Mouse (Mus musculus): Measurements from ENCODE around the gene 4833439L19Rik. TPM values are rescaled to one million over a fixed set of nuclear protein-coding genes. Genes with fewer than 3 reads are reported as not detected.

The 4833439L19Rik gene
- polyA plus RNA-seq, 1 experiment from 2014 or later = 200 TPM

DNA sequence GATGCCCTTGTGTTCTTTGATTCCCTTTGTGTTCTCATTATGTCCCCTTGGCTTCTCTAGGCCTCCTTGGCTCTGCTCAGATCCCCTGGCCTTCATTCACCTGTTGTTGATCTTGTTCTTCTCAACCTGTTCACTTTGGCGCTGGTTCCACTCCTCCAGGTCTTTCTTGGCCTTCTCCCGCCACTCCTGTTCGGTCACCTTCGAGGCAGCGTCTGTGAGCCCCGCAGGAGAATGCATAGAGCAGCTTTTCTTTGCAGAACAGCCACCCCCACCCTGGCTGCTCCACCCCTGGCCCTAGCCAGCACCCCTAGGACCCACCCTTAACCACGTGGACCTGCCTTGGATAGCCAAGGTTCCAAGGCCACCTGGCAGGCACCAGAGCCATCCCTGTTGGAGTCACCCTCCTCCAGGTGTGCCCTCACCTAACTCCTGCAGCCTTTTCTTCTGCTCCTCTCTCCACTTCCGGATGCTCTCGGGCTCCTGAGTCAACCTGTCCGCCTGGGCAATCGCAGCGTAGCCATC lies 33.4 kb upstream of the 4833439L19Rik start:
- WGBS = 91% methylated on average over 12 of the region's 12 CpGs
- H3K4me3 ChIP-seq = no peak overlapping the region
- no peak overlapping the region for H3K27ac ChIP-seq (replicated peaks)
- 0 out of 2 replicates have a peak, but pooled peaks cover 8% of the 10 kb centered on the region for H3K4me1 ChIP-seq
- peaks cover 40% of the 10 kb centered on the region for H3K36me3 ChIP-seq (replicated peaks)
- DNase-seq (ENCODE audit: low spot score) = no peak
- H3K9me3 ChIP-seq = no peaks in the 10 kb centered on the region
- no peaks in the 10 kb centered on the region for H3K27me3 ChIP-seq (replicated peaks; ENCODE audit: low read depth, poor library complexity, severe bottlenecking)

DNA sequence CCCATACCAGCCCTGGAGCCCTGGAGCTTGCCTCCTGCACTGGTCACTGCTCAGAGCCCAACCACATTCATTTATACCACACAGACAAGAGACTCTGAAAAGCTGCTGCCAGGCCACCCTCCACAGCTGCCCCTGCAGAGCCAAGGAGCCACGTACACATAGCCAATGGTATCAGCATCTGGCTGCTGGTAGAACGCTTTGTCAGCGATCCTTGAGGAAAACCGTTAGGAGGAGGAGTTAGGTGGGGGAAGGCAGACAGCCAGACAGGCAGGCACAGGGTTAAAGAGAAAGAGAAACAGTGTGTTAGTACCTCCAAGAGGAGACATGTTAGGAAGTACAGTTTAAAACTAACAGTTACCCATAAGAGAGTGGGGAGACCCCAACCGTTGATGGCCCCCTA lies 31.6 kb upstream of the 4833439L19Rik start:
- DNase-seq (ENCODE audit: low spot score) = no peak
- H3K4me1 ChIP-seq = peaks cover 8% of the 10 kb centered on the region; the same call in 1 of the 2 replicates
- no peak overlapping the region for H3K4me3 ChIP-seq
- H3K27ac ChIP-seq (replicated peaks) = no peak overlapping the region
- 67% methylated on average over 5 of the region's 5 CpGs for WGBS
- no peaks in the 10 kb centered on the region for H3K9me3 ChIP-seq
- no peaks in the 10 kb centered on the region for H3K27me3 ChIP-seq (replicated peaks; ENCODE audit: low read depth, poor library complexity, severe bottlenecking)
- H3K36me3 ChIP-seq (replicated peaks) = peaks cover 49% of the 10 kb centered on the region

DNA sequence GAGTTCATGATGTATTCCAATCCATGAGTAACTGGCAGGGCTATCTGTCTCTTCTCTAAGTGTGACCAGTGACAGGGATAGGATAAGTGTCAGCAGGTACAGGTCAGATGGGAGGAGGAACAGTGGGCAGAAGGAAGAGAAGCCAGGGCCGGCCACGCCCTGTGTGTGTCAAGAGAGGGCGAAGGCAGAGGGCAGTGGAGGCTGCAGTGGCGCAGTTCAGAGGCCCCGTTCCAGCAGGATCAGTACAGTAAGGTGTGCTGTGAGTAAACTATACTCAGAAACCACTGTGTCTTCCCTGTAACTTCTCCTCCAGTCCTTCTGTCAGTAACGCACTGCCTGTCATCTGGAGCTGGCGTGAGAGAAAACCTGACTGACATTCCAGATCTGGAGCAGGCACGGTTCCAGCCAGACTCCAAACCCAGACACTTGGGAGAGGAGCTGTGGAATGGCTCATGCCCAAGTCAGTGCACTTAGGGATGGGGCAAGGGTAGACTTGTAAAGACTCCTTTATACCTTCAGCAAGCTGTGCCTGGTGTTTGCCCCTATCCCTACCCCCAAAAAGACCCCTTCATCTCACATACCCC lies 31.0 kb upstream of the 4833439L19Rik start:
- no peak overlapping the region for H3K4me3 ChIP-seq
- H3K4me1 ChIP-seq = peaks cover 14% of the 10 kb centered on the region
- H3K9me3 ChIP-seq = no peaks in the 10 kb centered on the region
- no peaks in the 10 kb centered on the region for H3K27me3 ChIP-seq (replicated peaks; ENCODE audit: low read depth, poor library complexity, severe bottlenecking)
- DNase-seq (ENCODE audit: low spot score) = no peak
- H3K27ac ChIP-seq (replicated peaks) = no peak overlapping the region
- peaks cover 50% of the 10 kb centered on the region for H3K36me3 ChIP-seq (replicated peaks)
- 85% methylated on average over 8 of the region's 8 CpGs for WGBS

DNA sequence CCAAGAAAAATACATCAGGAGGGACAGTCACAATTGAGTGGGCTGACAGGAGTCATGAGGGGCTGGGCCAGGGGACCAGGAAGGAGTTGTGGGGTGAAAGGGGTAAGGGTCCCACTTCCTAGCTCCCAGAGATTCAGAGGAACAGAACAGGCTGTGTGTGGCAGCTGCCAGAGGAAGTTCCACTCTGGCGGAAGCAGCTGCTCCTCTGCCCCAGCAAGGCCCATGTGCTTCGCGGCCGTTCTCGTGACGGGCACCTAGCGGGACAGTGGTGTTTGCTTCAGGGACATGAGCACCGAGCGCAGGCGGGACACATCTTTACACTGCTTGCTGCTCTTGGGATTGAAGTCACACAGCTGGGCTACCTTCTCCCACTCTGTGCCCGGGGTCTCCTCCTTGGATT lies 28.4 kb upstream of the 4833439L19Rik start:
- H3K4me1 ChIP-seq = peaks cover 29% of the 10 kb centered on the region

DNA sequence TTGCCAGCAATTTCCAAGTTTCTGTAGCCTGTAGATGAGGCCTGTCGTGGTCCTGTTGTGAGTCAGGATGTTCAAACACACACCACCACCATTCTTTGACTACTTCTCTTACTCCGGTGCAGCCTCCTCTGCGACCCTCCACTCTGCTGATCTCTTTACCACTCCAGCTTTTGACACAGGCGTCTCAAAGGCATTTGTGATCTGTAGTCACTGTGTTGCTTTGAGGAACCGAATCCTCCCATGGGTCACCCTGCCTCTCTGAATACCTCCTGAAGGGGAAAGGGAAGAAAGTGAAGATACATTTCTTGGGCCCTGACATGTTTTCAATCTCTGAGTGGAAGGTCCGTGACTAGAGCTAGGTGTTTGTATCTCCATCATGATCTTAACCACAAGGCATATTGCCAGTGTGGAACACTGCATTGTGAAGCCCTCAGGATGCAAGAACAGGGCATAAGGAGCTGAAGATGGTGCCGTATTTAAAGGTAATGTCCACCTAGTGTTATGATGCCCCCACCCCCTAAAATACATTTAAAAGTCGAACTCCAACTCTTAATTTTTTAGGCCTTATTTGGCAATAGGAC lies 26.6 kb upstream of the 4833439L19Rik start:
- peaks cover 30% of the 10 kb centered on the region for H3K4me1 ChIP-seq
- 92% methylated on average over 8 of the region's 8 CpGs for WGBS
- no peak for DNase-seq (ENCODE audit: low spot score)
- peak overlapping the region; percentile 94 for H3K4me3 ChIP-seq
- no peaks in the 10 kb centered on the region for H3K27me3 ChIP-seq (replicated peaks; ENCODE audit: low read depth, poor library complexity, severe bottlenecking)
- no peak overlapping the region for H3K27ac ChIP-seq (replicated peaks)
- no peaks in the 10 kb centered on the region for H3K9me3 ChIP-seq
- H3K36me3 ChIP-seq (replicated peaks) = peaks cover 47% of the 10 kb centered on the region

More for the DNA sequence above, 28.4 kb upstream of the 4833439L19Rik start:
- Histone ChIP-seq H3K27me3 (replicated peaks; ENCODE audit: low read depth, poor library complexity, severe bottlenecking) (no peaks in the 10 kb centered on the region), H3K27ac (replicated peaks) (no peak overlapping the region), H3K36me3 (replicated peaks) (peaks cover 40% of the 10 kb centered on the region), H3K4me3 (no peak overlapping the region), H3K9me3 (no peaks in the 10 kb centered on the region)
- 86% methylated on average over 11 of the region's 11 CpGs for WGBS
- no peak for DNase-seq (ENCODE audit: low spot score)

DNA sequence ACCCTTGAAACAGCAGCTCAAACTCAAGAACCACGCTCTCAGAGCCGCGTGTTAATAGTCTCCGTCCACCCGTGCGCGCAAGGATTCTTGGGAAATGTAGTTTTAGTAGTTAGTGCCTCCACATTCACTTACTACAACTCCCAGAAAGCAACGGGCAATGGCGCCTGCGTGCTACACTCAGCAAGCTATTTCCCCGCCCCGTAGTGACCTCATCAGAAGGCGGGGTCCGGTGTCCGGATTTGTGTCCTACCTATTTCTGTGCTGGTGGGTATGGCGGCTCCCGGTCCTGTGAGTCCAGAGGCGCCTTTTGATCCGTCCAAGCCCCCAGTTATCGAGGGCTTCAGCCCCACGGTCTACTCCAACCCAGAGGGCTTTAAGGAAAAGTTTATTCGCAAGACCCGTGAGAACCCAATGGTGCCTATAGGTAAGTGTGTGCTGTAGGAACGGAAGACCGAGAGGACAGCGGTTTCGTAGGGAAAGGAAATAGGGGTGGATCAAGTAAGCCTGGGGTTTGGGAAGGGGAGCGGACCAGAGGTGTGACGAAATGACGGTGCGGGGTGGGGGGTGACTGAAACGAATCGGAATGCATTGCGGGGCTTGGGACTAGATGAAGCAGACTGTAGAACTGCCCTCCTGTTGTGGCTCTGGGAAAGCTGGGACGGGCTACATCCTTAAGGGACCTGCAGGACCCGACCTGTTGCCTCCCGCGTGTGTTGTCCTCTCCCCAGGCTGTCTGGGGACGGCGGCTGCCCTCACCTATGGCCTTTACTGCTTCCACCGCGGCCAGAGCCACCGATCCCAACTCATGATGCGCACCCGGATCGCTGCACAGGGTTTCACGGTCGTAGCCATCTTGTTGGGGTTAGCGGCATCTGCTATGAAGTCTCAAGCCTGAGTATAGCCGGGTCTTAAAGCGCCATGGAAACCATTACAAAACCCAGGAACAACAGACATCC lies 25.0 kb upstream of the 4833439L19Rik start, which contains the start of the genes Nop16 and Higd2a:
Nop16 (minus strand) TSS at position 95 of the 956 bp plus-strand sequence.
Higd2a (plus strand) TSS at position 212 of the 956 bp plus-strand sequence.
- peak; percentile 97 for DNase-seq (ENCODE audit: low spot score)
- peak within 1 kb of the TSS; percentile 88 for H3K27ac ChIP-seq (replicated peaks)
- WGBS = under 1% methylated on average over 51 of the region's 51 CpGs
- no peaks in the 10 kb centered on the region for H3K9me3 ChIP-seq
- H3K4me1 ChIP-seq = peaks cover 25% of the 10 kb centered on the region
- no peaks in the 10 kb centered on the region for H3K27me3 ChIP-seq (replicated peaks; ENCODE audit: low read depth, poor library complexity, severe bottlenecking)
- H3K36me3 ChIP-seq (replicated peaks) = peaks cover 50% of the 10 kb centered on the region
- H3K4me3 ChIP-seq = peak within 1 kb of the TSS; percentile 94

DNA sequence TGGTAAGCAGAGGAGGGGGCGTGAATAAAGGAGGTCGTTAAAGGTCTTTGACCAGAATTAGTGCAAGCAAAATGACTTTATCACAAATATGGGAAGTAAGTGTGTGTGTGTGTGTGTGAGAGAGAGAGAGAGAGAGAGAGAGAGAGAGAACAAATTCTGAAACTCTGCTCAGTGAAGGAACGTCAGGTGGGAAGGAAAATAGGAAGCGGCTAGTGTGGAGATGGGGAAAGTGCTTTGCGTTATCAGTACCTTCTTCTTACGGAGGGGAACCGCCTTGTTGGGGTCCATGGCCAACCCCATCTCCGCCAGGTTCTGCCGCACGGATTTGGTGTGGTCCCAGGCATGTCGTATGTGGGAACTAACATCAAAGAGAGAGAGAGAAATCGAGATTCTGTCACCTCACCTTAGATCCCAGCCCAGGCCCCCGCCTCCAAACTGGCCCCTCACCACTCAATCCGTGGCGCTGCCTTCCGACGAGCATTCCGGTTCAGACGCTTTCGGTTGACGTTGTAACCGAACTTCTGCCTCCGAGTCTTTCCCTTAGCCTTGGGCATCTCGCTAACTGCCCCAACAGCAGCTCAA lies 24.3 kb upstream of the 4833439L19Rik start:
- no peak for DNase-seq (ENCODE audit: low spot score)
- no peaks in the 10 kb centered on the region for H3K9me3 ChIP-seq
- H3K36me3 ChIP-seq (replicated peaks) = peaks cover 57% of the 10 kb centered on the region
- peak overlapping the region; percentile 94 for H3K4me3 ChIP-seq
- H3K27ac ChIP-seq (replicated peaks) = peak overlapping the region; percentile 88
- peaks cover 25% of the 10 kb centered on the region for H3K4me1 ChIP-seq
- H3K27me3 ChIP-seq (replicated peaks; ENCODE audit: low read depth, poor library complexity, severe bottlenecking) = no peaks in the 10 kb centered on the region
- WGBS = 2% methylated on average over 24 of the region's 24 CpGs

DNA sequence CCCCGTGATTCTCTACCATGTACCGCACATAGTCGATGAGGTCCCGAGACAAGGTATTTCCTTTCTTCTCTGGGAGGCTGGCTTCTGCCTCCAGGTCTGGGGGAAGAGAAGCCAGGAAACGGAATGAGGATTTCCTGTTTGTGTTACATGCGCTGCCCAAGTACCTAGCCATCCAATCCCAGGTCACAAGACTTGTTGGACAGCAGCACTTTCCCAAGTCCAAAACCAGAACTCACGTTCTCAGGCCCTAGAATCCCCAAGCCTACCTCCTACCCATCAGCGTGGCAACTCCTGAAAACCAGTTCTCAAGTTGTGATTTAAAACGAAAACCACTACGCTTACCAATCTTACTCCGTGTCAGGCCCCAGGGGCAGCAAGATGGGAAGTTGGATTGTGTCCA lies 20.6 kb upstream of the 4833439L19Rik start:
- H3K27me3 ChIP-seq (replicated peaks; ENCODE audit: low read depth, poor library complexity, severe bottlenecking) = no peaks in the 10 kb centered on the region
- DNase-seq (ENCODE audit: low spot score) = no peak
- no peak overlapping the region for H3K27ac ChIP-seq (replicated peaks)
- peaks cover 79% of the 10 kb centered on the region for H3K36me3 ChIP-seq (replicated peaks)
- peaks cover 13% of the 10 kb centered on the region for H3K4me1 ChIP-seq
- WGBS = 92% methylated on average over 11 of the region's 11 CpGs
- no peaks in the 10 kb centered on the region for H3K9me3 ChIP-seq
- H3K4me3 ChIP-seq = no peak overlapping the region

DNA sequence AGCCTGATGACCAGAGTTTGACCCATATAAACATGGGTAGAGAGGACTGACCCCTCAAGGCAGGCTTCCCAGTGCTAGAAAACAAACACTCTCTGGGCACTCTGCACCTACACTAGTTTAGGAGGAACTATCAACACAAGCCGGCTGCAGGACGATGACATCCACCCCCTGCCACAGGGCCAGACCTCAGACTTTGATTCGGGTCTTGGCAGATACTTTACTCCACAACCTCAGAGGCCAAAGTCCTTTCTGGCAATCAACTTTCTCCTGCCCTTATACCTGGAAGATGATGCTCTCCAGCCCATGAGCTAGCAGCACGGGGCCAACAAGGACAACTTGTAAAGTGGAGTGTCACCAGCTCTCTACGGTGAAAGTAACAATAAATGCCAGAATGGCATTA lies 17.6 kb upstream of the 4833439L19Rik start:
- no peak for DNase-seq (ENCODE audit: low spot score)
- peaks cover 100% of the 10 kb centered on the region for H3K36me3 ChIP-seq (replicated peaks)
- H3K4me3 ChIP-seq = no peak overlapping the region
- 84% methylated on average over 5 of the region's 5 CpGs for WGBS
- H3K27me3 ChIP-seq (replicated peaks; ENCODE audit: low read depth, poor library complexity, severe bottlenecking) = no peaks in the 10 kb centered on the region
- H3K9me3 ChIP-seq = no peaks in the 10 kb centered on the region
- 0 out of 2 replicates have a peak, but pooled peaks cover 2% of the 10 kb centered on the region for H3K4me1 ChIP-seq
- no peak overlapping the region for H3K27ac ChIP-seq (replicated peaks)

DNA sequence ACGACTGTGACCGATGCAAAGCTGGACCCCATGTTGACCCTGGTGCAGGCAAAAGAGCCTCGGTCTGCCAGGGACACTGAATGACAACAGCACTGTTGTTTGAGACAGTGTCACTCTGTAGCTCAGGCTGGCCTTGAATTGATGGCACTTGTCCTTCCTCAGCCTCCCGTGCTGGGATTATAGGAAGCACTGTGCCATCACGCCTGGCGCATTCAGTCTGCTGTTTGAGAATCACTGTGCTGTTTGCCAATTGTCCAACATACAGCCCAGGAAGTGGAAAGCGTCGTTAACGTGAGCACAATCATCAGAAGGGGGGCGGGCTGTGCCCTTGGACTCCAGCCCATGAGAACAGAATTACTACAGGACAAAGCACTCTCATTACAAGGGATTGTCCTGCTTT lies 16.9 kb upstream of the 4833439L19Rik start:
- Histone ChIP-seq H3K27ac (replicated peaks) (no peak overlapping the region), H3K36me3 (replicated peaks) (peaks cover 100% of the 10 kb centered on the region), H3K27me3 (replicated peaks; ENCODE audit: low read depth, poor library complexity, severe bottlenecking) (no peaks in the 10 kb centered on the region), H3K4me3 (no peak overlapping the region), H3K4me1 (0 out of 2 replicates have a peak, but pooled peaks cover 5% of the 10 kb centered on the region), H3K9me3 (no peaks in the 10 kb centered on the region)
- DNase-seq (ENCODE audit: low spot score) = no peak
- 83% methylated on average over 10 of the region's 10 CpGs for WGBS

DNA sequence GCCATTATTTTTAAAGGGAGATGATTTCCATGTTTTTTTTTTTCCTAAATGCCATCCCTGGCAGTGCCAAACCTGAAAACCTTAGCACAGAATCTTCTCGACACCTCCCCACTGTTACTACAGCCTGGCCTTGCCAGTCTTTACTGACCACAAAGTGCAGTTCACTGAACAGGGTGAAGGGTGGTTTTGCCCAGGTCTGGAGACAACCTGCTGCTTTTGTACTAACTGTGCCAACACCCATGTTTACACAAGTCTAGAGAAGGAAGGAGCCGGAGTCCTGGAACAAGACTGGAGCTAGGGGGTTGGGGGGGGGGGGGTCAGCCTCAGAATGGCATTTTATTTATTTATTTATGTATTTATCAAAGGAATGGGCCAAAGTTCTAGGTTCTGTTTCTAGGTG lies 16.1 kb upstream of the 4833439L19Rik start:
- H3K27ac ChIP-seq (replicated peaks) = no peak overlapping the region
- H3K4me3 ChIP-seq = no peak overlapping the region
- H3K4me1 ChIP-seq = peaks cover 10% of the 10 kb centered on the region
- peaks cover 100% of the 10 kb centered on the region for H3K36me3 ChIP-seq (replicated peaks)
- WGBS = 86% methylated on average over 2 of the region's 2 CpGs
- DNase-seq (ENCODE audit: low spot score) = no peak
- no peaks in the 10 kb centered on the region for H3K9me3 ChIP-seq
- no peaks in the 10 kb centered on the region for H3K27me3 ChIP-seq (replicated peaks; ENCODE audit: low read depth, poor library complexity, severe bottlenecking)
